Mouse (Mus musculus) kidney, adult 18-20 months (tissue): ENCODE measurements at regions not wholly inside any gene's neighbourhood (a gene's known extent, or its start where the extent isn't known, plus 50 kb on each side); places are given as distances from the start of the nearest gene placed in this dataset.

Experiments used
- DNase-seq: peaks from one replicate; pipeline ENCODE4 v3.0.0; 2021

DNA sequence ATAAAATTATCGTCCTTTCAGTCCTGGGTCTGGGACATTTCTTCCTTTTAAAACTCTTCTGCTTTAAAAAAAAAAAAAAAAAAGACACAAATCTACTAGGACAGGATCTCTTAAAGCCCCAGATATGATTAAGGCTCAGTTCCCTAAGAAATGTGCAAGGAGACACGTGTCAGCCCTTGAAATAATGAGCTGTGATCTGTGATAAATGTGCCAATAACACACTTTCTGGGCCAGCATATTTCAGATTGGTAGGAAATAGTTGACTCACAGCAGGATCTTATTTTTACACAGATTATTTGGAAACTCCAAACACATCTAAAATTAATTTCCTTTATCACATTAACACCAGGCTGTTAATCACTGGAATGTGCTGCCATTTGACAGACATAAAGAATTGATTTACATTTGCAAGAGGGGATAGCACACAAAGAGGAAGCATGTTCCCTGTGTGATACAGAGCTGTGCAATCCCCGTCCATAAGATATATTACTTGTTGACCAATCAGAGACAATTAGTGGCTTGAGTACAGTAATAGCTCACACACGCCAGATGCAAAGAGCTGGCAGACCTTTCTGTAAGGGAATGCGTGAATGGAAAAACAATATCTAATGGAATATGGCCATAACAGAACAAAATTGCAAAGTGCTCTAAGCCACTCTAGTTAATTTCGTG is 263.7 kb downstream of the Pax3 start:
- no peak for DNase-seq

DNA sequence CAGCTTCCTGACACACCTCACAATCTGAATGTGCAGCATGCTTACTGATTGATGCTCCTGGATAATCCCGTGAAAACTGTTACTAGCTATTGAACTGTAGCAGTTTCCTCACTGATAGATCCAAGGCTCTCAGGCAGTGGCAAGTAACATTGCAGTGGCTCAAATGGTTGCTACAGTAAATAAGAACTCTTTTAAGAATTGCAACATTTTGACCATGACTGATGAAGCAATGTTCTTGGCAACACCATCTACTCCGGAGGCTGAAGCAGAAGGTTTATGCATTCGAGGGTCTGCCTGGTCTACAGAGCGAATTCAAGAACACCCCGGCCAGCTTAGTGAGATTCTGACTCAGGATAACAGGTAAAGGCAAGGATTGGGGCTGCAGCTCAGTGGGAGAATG is 264.7 kb downstream of the Pax3 start:
- no peak for DNase-seq

GRCm38 (mm10) chr1:77930661-77931060 is 266.3 kb downstream of the Pax3 start:
- DNase-seq: no peak

DNA sequence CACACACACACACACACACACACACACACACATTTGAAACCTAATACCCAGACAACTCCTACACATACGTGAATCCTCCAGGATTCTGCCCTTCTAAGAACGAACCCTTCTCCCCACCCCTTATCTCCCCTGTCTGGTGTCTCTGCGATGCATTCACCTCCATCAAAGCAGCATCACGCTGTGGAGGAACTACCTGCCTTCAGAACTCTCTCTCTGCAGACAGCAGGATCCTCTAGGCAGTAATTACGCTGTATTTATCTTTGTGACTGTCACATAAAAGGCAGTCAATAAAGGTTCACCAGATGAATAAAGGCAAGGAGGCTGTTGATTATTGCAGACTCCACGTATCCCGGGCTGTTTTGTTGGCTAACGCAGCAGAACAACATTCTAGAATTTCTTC is 267.4 kb downstream of the Pax3 start:
- no peak for DNase-seq

DNA sequence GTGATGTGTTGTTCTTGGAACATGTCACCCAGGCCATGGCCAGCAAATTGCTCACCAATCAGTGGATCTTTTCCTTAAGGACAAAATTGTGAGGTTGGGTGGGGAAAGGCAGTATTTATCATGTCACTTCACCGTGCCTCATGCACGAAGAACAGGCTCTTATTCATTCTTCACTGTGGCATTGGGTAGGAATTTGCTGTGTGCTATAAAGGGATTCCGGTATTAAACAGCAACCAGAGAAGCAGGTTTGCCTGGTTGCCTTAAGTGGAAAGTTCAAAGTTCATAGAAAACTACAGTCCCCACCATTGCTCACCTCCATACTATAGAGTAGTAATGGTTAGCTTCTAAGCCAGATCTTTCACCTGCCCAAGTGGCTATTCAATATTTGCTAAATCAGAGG is 270.8 kb downstream of the Pax3 start:
- no peak for DNase-seq

- no peak for DNase-seq
Observed at GRCm38 (mm10) chr1:77896226-77896625, 300.7 kb downstream of the Pax3 start.

DNA sequence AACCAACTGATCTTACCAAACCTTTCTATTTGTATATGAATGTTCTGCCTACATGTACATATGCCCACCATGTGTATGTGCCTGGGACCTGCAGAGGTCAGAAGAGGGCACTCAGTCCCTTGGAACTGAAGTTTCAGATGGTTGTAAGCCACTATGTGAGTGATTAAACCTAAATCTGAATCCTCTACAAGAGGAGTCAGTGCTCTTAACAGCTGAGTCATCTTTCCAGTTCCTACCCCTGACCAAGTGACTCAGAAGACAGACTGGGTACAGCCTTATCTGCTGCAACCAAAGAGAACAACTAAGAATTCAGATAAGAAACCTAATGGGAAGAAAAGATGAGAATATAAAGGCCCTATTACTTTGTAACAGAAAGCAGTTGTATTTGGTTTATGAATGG is 317.9 kb downstream of the Pax3 start:
- DNase-seq: no peak

- no peak for DNase-seq
Observed at GRCm38 (mm10) chr1:77870125-77870524, 326.8 kb downstream of the Pax3 start.

- no peak for DNase-seq
Observed at GRCm38 (mm10) chr1:77869174-77869573, 327.8 kb downstream of the Pax3 start.

GRCm38 (mm10) chr1:77859931-77860330 is 337.0 kb downstream of the Pax3 start:
- DNase-seq: no peak

DNA sequence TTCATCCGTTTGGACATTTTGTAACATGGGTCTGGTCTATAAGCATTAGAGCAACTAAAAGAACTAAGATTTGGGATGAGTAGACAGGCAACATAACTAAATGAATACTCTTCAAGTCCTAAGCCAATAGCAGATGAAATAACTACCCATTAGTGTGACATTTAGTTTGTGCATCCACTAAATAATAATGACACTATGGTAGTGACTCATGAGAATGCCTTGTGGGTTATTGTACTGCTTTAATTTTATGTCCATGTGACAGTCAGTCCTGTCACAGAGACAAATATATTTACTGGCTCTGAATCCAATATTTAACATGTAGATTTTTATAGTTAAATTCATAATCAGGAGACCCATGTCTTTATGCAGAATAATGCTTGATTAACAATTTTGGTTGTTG is 339.5 kb upstream of the Epha4 start:
- no peak for DNase-seq

- DNase-seq: no peak
Observed at GRCm38 (mm10) chr1:77847766-77848615, 333.1 kb upstream of the Epha4 start.

- no peak for DNase-seq
Observed at GRCm38 (mm10) chr1:77846039-77846727, 331.3 kb upstream of the Epha4 start.

DNA sequence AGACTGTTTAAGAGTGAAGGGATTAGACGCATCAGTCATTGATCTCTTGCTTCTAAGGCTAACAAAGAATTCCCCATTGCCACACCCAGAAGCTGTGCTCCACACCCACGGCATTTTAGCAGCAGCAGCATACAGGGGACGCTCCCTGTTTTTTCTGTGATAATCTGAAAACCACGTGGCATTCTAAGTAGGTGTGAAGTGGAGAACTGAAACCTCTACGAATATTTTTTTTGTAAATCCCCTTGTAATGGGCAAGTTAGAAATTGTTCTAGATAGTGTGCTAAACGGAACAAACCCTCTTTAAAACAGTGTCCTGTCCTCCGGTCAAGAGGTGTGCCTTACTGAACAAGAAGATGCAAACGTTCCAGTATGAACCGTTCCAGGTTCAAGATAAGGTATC is 325.8 kb upstream of the Epha4 start:
- no peak for DNase-seq

GRCm38 (mm10) chr1:77832174-77832573 is 317.3 kb upstream of the Epha4 start:
- DNase-seq: no peak

- no peak for DNase-seq
Observed at GRCm38 (mm10) chr1:77824716-77825387, 310.0 kb upstream of the Epha4 start.

DNA sequence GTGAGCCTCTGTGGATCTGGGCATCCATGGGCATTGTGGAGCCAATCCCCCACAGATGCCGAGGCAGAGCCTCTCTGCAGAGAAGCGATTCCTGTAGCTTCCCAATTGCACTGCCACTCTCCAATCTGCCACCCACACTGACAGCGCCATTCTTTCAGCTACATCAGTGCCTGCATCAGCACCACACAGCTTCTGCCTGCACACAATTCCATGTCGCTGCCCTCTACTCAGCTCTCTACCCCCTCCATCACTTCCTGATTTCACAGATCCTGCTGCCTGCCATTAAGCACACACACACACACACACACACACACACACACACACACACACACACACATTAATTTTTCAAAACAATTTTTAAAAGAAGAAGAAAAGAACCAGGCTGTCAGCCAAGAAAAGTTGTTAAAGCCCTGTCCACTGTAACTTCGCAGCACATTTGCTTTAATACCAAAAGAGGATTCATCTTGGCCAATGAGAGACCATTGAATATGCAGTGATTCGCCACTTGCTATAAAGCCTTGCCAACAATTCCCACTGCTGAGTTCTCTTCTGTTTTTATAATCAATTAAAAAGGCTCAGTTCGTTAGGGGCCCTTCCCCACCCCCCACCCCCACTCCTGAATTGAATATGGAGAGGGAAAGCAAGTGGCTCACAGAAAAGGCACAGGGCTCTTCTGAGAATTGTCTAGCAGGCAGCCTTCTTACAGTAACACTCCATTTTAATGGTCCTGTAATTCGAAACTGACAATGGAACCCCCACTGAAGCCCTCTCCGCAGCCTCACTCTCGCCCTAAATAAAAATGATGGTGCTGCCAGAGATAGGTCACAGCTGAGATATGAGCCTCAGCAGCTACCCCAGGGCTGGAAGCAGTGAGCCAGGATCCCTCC is 309.2 kb upstream of the Epha4 start:
- DNase-seq: no peak

GRCm38 (mm10) chr1:77820101-77820500 is 305.2 kb upstream of the Epha4 start:
- DNase-seq: no peak

- DNase-seq: no peak
Observed at GRCm38 (mm10) chr1:77815451-77815850, 300.6 kb upstream of the Epha4 start.

- DNase-seq: no peak
Observed at GRCm38 (mm10) chr1:77811573-77811972, 296.7 kb upstream of the Epha4 start.

- DNase-seq: no peak
Observed at GRCm38 (mm10) chr1:77790974-77791373, 276.1 kb upstream of the Epha4 start.

DNA sequence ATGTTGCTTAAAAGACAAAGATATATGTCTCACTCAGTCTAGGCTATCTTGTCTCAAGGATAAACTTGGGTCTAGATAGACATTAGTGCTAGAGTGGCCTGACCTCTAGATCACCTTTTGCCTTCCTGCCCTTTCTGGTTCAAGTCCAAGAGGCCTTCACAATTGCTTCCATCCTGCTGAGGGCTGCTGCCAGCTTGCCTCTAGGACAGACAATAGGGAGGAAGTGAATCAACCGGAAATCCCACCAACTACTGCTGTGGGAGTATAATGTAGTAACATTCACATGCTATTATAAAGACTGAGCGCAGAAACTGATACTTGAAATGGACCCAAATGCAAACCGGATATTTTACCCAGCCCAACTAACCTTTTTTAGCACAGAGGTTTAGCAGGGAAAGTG is 239.4 kb upstream of the Epha4 start:
- DNase-seq: no peak
